Mouse (Mus musculus): ENCODE measurements around the gene Pnkd.
"Not testable (repeated sequence)": the region's sequence is repeated elsewhere in the genome, so short reads cannot be mapped to it uniquely, and the experiment has no call there.

Pnkd gene

DNA sequence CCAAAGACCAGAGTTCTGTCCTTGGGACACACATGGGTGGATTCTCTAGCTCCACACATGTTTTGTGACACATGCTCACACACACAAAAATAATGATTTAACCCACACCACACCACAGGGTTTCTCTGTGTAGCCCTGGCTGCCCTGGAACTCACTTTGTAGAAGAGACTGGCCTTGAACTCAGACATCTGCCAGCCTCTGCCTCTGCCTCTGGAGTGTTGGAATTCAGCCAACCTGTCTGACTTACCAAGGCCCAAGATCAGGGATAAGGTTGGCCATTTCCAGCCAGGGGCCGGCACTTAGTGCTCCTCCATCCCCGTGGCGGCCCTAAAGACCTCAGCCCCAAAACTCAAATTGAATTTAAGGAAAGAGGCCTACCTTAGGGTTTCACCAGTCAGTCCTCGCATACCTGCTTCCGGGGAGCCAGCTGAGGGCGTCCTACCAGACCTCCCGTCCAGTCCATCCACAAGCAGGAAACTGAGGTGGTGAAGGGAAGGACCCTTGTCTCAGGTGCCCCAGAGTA, 103.7 kb downstream of the Pnkd start:
- no peak for DNase-seq (ENCODE audit: low read depth, low spot score)

DNA sequence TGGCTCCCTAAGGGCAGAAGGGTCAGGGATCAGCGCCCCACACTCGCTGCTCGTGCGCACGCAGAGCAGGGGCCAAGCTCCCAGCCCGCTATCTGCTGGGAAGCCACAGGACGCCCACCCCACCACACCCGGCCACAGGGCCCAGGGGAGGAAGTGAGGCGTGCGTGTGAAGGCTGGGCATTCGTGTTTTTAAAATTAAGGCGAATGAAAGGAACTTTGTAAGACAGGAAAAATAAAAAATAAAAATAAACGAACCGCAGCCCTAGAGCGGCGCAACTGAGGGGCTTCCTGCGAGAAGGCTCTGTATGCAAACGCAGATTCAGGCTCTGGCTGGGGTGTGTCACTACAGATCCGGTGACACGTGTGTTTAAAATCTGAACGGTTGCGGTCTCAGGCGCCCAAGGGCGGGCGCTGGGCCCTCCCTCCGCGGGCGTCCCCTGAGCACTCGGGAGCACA, 105.1 kb downstream of the Pnkd start:
- DNase-seq (ENCODE audit: low read depth, low spot score), result no peak

DNA sequence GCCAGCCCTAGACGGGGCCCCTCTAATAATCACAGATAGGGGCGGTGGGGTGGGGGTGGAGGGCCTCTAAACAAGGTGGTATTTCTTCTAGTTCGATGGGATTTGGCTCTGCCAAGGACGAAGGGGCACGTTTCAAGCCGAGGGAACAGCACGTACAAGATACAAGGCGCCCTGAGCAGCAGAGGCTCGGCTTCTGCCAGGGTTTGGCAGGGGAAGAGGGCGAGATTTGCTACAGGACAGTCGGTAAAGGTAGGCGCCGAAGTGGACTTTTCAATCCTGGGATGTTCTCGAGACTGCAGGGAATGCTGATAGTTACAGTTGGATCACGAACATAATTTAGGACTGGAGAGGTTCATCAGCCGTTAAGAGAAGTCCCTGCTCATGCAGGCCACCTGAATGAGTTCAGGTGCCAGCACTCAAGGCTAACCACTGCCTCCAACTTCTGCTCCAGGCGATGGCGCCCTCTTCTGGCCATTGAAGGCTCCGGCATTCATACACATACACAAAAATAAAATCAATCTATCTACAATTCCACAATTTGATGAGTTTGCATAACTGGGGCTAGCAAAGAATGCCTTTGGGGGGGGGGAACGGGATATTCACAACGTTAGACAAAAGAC, 105.7 kb downstream of the Pnkd start:
- DNase-seq (ENCODE audit: low read depth, low spot score), result no peak

DNA sequence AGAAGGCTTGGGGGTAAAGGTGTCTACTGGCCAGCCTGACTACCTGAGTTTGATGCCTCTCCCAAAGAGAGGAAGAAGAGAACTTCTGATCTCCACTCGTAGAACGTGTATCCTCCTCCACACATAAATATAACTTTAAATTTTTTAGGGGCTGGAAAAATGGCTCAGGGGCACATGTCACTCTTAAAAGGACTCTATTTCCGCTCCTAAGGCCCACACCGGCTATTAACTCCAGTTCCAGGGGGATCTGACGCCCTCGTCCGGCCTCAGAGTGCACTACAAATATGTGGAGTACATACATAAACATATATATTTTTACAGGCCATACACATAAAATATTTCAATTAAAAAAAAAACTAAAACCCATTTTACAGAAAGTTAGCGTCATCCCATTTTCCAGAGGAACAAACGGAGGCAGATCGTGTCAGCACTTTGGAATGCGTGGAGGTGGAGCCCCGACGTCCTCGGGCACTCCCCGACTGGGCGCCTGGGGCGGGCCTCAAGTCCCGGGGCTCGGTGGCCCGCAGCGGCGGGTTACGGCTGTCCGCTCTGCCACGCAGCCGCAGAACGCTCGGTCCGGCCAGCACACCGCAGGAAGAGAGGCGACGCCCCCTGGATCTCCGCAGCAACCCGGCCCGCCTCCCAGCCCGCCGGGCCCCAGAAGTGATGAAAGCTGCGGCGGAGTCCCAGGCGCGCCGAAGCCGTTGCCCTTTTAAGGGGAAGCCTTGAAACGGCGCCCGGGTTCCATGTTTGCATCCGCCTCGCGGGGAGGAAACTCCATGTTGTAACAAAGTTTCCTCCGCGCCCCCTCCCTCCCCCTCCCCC, 106.4 kb downstream of the Pnkd start, which contains the start of gene Ctdsp1:
TSS of gene Ctdsp1 (plus strand) at position 586 of the 825 bp plus-strand sequence.
- DNase-seq (ENCODE audit: low read depth, low spot score), result peak; percentile 85

DNA sequence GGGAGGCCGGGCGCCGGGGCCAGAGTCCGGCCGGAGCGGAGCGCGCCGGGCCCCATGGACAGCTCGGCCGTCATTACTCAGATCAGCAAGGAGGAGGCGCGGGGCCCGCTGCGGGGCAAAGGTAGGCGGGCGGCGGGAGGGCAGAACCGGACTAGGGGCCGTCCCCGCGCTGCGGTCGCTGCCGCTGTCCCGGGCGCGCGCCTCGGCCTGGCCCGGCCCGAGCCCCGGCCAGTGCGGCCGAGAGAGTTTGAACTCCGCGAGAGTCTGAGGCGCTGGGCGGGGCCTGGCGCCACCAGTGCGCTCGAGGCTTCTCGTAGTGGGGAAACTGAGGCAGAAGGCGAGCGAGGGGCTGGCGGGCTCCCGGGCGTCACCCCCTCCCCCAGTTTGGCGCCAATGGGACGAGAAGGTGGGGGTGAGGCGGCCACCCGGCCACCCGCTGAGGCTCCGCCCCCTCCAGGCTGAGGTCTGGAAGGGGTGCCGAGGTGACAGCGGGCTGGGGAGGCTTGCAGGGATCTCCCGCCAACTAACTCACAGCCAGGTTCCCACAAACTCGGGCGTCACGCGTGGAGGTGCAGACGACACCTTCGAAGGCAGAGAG, 107.2 kb downstream of the Pnkd start:
- DNase-seq (ENCODE audit: low read depth, low spot score), result no peak

DNA sequence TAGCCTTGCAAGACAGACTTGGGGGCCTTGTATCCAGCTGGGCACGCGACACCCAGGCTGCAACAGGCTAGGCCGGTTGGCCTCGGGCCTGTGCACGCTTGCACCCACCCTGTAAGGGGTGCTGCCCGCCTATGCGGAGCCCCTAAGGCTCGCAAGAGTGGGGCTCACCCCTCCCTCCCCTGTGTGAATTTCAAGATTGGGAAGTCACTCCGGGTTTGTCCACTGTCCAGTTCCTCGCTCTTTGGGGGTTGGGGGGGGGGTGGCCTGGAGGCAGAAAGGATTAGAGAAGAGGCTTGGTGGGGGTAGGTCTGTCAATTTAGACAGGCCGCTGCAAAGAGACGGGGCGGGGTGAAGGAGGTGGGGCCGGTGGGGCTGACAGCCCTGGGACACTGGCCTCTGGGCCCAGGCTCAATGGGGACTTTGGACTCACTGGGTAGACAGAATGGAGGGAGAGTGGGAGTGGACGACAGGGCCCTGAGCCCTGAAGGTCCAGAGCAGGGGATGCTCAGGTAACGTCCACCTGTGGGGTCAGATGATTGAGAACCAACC, 107.8 kb downstream of the Pnkd start:
- DNase-seq (ENCODE audit: low read depth, low spot score), result no peak

DNA sequence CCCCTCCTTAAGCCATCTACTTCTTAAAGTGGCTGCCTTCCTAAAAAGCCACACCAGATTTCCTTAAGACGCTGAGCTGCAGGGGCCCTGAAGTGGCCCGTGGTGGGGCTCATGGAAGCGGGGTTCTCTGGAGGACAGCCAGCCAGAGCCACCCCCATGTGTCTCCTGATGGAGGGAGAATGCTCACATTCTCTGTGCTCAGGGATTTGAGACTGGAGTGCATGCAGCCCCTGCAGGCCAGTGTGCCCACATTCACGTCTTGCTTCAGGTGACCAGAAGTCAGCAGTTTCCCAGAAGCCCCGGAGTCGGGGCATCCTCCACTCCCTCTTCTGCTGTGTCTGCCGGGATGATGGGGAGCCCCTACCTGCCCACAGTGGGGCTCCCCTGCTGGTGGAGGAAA, 108.3 kb downstream of the Pnkd start:
- DNase-seq (ENCODE audit: low read depth, low spot score), result no peak

DNA sequence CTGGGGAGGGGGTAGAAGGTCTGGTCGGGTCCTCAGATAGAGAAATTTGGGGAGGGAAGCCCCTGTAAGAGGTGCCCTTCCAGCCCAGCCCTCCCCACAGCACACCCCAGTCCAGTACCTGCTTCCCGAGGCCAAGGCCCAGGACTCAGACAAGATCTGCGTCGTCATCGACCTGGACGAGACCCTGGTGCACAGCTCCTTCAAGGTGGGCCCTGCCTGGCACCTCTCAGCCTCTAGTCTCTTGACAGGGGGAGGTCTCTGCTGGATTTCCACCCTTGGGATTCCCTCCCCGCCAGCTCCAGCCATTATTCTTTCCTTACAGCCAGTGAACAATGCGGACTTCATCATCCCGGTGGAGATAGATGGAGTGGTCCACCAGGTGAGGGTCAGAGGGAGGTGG, 109.0 kb downstream of the Pnkd start:
- no peak for DNase-seq (ENCODE audit: low read depth, low spot score)

DNA sequence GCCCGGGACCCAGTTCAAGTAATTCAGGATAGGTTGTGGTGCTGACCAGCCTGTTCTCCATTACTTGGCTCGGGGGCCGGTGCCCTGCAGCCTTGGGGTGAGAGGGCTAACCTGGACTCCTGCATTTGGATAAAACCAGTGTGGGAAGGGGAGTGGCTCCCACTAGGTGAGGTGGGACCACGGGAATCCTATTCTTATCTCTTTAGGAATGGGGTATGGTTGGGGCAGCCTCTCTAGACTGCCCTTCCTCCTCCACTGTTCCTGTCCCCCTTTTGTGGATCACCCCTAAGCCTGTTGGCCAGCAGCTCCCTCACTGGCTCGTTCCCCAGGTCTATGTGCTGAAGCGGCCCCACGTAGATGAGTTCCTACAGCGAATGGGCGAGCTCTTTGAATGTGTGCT, 109.6 kb downstream of the Pnkd start:
- no peak for DNase-seq (ENCODE audit: low read depth, low spot score)

DNA sequence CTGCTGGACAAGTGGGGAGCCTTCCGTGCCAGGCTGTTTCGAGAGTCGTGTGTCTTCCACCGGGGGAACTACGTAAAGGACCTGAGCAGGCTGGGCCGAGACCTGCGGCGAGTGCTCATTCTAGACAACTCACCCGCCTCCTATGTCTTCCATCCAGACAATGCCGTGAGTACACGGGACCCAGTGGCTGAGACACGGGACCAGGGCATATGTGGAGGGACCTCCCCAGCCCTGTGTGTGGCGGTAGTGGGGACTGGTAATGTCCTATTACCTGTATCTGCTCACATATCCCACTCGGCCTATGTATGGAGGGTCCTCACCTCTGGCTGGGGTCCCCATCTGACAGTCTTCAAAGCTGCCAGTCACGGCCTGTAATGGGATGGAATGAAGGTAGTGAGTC, 110.1 kb downstream of the Pnkd start:
- no peak for DNase-seq (ENCODE audit: low read depth, low spot score)

DNA sequence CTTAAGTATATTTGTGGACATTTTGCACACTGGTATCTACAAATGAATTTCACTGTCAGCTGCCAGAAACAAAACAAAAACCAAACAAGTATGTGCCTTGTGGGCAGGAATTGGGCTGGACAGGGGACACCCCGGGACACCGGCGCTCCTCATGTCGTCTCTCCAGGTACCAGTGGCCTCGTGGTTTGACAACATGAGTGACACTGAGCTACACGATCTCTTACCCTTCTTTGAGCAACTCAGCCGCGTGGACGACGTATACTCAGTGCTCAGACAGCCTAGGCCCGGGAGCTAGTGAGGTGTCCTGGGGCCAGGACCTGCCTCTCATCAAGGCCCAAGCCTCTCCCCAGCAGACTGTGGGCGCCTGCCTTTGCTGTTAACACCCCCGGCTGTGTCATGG, 110.6 kb downstream of the Pnkd start:
- DNase-seq (ENCODE audit: low read depth, low spot score), result no peak

DNA sequence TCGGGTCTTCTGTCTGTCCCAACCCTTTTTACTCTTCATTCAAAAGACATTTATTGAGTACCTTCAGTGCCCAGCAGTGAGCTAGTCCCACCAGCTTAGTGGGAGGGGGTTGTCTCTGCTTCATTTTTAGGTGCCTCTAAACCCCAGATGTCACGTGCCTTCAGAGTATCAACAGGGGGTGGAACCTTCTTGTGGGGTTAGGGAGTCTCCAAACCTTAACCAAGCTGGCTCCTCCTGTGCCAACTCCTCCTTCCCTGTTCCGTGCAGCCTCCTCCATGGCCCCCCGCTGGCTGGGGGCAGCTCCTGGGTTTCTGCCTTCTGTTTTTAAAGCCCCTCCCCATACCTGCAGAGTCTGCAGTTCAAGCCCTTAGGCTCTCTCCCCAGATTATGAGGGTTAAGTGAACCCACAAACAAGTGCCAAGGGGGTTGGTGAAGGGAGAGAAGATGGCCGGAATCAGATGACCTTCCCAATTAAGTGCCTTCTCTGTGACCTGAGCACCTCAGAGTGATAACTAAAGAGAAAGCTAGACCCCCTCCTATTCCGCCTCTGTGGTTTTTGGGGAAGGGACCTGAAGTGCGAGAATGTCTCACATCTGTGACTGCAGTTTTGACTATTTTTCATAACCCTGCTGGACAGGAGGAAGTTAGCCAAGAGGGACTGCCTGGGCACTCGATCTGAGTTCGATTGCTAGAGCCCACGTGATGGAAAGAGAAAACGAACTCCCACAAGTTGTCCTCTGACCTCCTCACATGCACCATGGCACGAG, 111.9 kb downstream of the Pnkd start:
- not testable (repeated sequence) for DNase-seq (ENCODE audit: low read depth, low spot score)

DNA sequence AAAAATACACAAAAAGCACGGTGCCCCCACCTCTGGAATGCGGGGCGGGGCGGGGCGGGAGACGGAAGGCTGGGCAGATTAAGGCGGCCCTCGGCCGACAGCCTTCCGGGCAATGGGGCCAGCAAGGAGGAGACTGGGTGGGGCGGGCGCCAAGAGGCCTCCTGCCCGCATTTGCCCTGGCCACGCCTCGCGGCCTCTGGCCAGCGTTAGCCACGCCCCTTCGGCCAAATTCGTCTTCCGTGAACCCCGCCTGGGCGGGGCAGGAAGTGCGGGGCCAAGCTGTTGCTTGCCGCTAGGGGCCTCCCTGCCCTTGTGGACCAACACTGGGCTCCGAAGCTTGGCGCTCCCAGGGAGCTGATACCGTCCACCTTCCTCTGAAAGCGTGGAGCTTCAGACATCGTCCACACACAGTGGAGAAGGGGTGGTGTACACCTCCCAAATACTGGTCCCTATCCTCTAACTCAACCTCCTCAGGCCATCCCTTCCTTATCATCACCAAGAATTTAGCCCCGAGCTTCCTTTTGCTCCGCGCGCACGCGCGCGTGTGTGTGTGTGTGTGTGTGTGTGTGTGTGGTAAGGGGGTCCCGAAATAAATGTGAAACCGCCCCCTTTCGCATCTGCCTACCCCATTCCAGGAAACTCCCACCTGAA, 112.7 kb downstream of the Pnkd start:
- DNase-seq (ENCODE audit: low read depth, low spot score), result no peak

DNA sequence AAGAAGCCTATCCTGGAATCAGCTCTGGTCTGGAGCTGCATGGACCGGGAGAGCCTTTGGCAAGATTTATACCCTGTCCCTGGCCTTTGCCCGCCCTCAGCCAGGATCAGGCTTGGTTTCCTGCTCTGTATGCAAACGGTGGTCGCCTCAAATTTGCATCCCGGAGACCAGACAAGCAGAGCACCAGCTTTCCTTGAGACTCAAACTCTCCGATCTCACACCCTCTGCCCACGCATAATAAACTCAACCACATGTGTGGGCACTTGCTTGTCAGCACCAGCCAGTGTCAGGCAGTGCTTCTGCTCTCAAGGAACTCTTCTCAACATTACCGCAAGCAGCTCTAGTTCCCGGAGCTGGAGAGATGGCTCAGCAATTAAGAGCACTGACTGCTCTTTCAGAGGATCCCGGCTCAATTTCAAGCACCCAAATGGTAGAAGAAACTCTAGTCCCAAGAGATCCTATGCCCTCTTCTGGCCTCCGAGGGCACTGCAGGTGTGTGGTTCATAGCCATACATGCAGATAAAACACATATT, 113.3 kb downstream of the Pnkd start:
- no peak for DNase-seq (ENCODE audit: low read depth, low spot score)

DNA sequence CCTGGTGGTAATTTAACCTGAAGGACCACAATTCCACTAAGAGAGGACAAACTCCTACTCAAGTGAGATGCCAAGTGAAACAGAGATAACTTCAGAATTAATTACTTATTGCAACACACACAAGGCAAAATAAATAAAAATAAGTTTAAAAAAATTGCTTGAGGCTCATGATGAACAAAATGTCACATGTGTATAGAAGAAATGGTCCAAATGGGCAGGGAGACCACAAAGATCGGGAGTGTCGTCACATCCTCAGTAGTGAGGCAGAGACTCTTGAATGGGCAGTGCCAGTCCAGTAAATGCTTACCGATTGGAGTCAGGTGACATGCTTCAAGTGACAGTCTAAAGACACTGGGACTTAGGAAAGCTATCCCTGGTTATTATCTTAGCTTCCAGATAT, 115.8 kb downstream of the Pnkd start:
- DNase-seq (ENCODE audit: low read depth, low spot score), result no peak

DNA sequence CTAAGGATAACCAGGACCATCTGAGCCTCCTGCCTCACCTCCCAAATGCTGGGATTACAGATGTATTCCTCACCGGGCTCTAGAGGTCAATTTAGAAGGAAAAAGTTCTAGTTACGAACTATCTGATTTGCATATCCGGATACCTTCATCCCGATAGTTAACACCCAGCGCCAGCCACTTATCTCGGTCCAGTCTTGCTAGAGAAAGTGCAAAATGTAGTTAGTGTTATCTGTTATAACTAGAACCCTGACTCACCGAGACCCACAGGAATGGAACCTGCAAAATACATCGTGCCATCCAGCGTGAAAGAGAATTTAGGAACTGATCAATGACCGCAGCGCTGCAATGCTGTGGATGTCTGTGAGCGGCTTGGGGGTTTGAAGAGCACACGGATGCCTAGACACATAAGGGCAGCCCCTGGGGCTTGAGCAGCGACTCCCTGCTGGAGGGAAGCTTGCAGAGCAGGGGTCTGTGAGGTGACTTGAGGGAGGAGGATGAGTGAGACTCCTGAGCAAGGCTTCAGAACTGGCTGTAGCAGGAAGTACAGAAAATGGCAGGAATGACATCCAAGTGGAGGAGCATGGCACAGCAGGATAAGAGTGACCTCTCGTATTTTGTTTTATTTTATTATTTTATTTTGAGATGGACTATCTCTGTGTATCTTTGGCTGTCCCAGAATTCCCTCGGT, 116.4 kb downstream of the Pnkd start:
- DNase-seq (ENCODE audit: low read depth, low spot score), result no peak

Measured in brain, embryonic 18.5 days (tissue).